Mouse (Mus musculus): ENCODE measurements around the gene Klhl33. TPM values are rescaled to one million over a fixed set of nuclear protein-coding genes. Genes with fewer than 3 reads are reported as not detected.
"Not testable (repeated sequence)": the region's sequence is repeated elsewhere in the genome, so short reads cannot be mapped to it uniquely, and the experiment has no call there.

The Klhl33 gene
- total RNA-seq, 2 experiments from 2014 or later, result 2.3 to 3.2 TPM

DNA sequence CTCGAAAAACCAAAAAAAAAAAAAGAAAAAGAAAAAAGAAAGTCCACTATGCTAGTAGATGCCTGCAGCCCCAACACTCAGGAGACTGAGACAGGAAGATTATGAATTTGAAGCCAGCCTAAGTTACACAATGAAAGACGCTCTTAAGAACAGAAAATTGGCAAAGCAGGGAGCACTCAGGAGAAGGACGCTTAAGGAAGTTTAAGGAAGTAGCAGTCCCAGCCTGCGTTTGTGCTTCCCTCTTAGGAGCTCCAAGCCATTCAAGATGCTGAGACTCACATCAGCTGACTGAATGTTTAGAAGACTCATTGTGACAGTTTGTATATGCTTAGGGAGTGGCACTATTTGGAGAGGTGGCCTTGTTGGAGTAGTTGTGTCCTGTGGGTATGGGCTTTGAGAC, 10.8 kb upstream of the Klhl33 start:
- intact Hi-C loops (cut with DNase I), result no loop called here
- no peak for DNase-seq (ENCODE audit: low spot score in 2 of 2)

DNA sequence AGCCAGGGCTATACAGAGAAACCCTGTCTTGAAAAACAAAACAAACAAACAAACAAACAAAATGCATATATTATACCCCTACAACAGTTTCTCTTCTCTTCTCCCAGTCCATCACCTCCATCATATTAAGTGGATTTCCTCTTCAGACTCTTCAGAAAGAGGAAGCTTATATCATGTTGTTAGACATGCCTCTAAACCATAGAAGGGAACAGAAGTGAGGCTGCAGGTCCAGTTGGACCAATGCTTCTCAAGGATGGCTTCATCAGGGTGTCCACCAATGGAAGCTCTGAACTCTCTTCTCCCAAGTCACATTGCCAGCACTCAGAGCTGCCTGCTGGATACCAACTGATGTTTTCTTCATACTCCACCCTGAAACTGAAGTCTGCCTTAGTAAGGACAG, 8.0 kb upstream of the Klhl33 start:
- DNase-seq (ENCODE audit: low spot score in 2 of 2); intact Hi-C loops (cut with DNase I): not testable (repeated sequence)

DNA sequence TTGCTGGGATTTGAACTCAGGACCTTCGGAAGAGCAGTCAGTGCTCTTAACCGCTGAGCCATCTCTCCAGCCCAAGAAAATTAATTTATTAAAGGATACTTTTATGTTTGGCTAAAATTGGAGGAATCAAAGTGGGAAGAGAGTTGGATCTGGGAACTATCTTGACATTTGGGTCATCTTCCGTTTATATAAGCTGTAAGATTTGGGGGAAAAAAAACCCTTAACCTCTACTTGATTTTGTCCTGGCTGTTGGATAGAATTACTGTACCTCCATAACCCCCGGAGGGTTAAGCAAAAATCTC, 7.5 kb upstream of the Klhl33 start:
- DNase-seq (ENCODE audit: low spot score in 2 of 2), result no peak
- intact Hi-C loops (cut with DNase I), result no loop called here

DNA sequence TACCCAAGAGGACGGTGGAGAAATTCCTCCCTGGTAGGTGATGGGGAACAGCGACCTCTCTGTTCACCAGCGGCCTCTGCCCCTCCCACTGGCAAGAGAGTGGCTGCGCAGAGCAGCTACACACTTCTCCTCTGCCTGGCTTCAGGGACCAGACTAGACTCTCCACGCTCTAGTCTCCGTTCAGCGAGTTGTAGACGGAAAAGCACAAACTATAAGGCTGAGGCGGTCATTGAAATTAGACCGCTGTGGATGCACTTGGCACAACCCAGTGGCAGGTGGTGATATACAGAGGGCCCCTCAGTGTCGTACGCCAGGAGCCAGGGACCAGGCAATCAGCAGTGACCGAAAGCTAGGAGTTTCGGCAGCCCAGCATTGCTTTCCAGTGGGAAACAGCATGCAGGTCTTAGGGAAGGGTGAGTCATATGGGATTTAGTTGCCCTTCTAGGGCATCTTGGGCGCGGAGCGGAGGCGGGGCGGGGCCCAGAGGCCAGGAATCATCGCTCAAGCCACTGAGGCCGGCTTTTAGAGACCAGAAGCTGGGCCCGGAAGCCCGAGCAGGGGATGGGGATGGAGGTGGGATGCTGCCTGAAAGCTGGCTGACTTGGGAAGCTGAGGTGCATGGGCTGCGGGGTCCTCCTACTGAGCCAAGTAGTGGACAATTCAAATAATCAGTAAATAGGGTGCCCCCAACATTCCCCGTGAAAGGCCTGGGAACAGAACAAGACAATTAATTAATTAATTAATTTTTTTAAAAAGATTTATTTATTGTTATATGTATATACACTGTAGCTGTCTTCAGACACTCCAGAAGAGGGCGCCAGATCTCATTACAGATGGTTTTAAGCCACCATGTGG, 6.9 kb upstream of the Klhl33 start:
- intact Hi-C loops (cut with DNase I), result no loop called here
- peak in 1 of 2 experiments; percentile 32 for DNase-seq (ENCODE audit: low spot score in 2 of 2)

DNA sequence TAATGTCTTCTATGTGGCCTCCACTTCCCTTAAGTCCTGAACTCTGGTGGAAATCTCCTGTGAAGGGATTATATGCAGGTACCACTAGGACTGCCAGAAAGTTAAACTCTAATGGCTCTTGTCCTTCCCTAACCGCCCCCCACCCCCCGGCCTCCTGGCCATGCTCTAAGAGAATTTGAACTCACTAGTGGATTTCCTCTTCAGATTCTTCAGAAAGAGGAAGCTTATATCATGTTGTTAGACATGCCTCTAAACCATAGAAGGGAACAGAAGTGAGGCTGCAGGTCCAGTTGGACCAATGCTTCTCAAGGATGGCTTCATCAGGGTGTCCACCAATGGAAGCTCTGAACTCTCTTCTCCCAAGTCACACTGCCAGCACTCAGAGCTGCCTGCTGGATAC, 685 bp upstream of the Klhl33 start:
- intact Hi-C loops (cut with DNase I), result not testable (repeated sequence)

DNA sequence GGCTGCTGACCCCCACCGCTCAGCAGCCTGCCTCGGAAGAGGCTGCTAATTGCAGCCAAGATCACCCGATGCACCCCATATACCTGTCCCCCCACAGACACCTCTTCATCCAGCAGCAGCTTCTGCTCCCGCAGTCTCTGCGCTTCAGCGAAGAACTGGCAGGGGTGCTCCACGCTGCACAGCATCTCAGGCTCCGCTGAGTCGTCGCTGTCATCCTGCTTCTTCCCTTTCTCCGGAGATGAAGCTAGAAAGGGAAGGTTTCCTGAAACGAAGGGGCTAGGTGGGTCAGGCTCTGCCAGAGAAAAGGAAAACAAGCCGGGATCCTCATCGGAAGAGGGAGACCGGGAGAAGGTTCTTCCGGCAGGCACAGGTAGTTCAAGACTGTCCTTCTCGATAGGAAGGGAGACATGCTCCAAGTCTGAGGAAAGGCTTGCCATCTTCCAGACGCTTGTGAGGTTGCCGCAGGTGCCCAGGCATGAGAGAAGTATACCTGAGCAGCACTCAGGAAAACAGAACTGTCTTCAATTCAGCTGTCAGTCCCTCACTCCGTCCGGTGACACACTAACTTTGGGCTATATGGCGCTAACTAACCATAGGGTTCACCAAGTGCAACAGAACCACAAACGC, 447 bp downstream of the Klhl33 start:
- intact Hi-C loops (cut with DNase I), result no loop called here
- DNase-seq (ENCODE audit: low spot score in 2 of 2), result peak; percentile 37 to 52

More for the DNA sequence above, 685 bp upstream of the Klhl33 start:
- DNase-seq (ENCODE audit: low spot score in 2 of 2), result not testable (repeated sequence)

- intact Hi-C loops (cut with DNase I), result no loop called here
- peak in 1 of 2 experiments; percentile 54 for DNase-seq (ENCODE audit: low spot score in 2 of 2)
Observed at GRCm38 (mm10) chr14:50895985-50896746, 1.1 kb downstream of the Klhl33 start.

DNA sequence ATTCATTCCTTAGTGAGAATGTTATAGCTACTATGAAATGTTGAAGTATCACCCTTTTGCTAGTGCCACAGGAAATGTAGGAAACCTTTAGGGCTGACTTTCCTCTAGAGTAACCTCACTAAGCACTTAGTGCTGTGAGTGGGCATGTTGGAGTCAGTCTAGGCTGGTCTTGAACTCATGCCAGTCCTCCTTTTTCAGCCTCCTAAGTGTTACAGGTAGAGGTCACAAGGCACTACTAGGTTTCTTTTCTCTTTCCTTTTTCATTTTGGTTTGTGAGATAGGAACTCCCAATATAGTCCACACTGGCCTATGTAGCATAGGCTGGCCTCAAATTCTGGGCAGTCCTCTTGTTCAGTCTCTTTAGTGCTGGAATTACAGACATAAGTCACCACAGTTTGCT, 1.9 kb downstream of the Klhl33 start:
- intact Hi-C loops (cut with DNase I), result no loop called here
- no peak for DNase-seq (ENCODE audit: low spot score in 2 of 2)

DNA sequence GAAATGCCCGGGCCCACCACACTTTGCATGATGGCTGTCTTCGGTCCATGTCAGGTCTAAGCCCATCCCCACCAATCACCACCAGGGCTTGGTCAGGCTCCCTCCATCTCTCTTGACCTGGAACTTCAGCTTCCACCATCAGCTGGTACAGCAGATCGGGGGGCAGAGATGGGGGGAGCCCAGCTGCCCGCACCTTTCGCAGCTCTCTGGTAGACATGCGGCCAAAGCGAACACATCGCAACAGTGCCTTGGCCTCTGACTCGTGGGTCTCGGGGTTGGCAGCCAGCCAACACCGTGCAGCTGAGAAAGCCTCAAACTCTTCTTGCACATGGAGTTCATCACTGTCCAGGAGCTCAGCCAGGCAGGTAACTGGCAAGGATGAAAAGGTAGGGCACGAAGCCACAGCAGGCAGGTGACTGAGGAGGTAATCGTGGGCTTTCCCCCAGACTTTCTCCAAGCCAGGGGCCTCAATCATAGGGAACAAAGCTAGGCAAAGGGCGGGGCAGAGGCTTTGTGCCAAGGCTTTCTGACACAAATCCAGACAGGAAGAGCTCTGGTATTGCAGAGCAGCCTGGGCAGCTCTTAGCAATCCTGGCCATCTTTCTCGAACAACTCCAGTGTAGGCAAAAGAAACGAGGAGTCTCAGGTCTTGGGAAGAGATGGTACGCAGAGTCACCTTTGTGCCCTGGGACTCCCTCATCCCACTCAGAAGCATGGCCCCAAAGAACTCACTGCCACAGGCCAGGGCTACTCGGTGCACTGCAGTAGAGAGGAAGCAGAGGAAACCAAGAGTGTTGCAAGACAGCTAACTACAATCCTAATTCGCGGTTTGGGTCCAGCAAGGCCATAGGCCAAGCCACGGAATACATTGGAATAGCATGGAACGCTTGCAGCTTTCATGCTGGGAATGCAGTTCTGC, 4.5 kb downstream of the Klhl33 start:
- no peak for DNase-seq (ENCODE audit: low spot score in 2 of 2)
- intact Hi-C loops (cut with DNase I), result no loop called here

- intact Hi-C loops (cut with DNase I), result no loop called here
Observed at GRCm38 (mm10) chr14:50892091-50892490, 5.2 kb downstream of the Klhl33 start.

DNA sequence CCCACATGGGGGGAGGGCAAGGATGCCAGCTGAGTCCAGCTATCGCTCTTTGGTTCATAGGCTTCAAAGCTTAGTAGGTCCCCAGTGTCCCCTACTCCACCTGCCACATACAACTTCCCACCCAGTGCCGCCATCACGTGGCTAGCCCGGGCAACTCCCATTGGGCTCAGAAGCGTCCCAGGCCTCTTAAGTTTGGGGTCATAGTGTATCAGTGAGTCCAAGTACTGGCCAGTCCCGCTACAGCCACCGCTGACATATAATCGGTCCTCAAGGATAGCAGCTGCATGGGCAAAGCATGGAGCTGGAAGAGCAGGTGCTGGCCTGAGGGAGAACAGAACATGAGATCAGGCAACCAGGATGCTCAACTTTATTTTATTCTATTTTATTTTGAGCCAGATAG, 5.7 kb downstream of the Klhl33 start:
- intact Hi-C loops (cut with DNase I), result no loop called here
- DNase-seq (ENCODE audit: low spot score in 2 of 2), result no peak

More at GRCm38 (mm10) chr14:50892091-50892490, 5.2 kb downstream of the Klhl33 start:
- no peak for DNase-seq (ENCODE audit: low spot score in 2 of 2)

GRCm38 (mm10) chr14:50876236-50876950, 20.9 kb downstream of the Klhl33 start:
- intact Hi-C loops (cut with DNase I), result no loop called here
- DNase-seq (ENCODE audit: low spot score in 2 of 2), result peak in 1 of 2 experiments; percentile 74

- intact Hi-C loops (cut with DNase I), result no loop called here
- peak in 1 of 2 experiments; percentile 31 for DNase-seq (ENCODE audit: low spot score in 2 of 2)
Observed at GRCm38 (mm10) chr14:50875591-50876230, 21.6 kb downstream of the Klhl33 start.

DNA sequence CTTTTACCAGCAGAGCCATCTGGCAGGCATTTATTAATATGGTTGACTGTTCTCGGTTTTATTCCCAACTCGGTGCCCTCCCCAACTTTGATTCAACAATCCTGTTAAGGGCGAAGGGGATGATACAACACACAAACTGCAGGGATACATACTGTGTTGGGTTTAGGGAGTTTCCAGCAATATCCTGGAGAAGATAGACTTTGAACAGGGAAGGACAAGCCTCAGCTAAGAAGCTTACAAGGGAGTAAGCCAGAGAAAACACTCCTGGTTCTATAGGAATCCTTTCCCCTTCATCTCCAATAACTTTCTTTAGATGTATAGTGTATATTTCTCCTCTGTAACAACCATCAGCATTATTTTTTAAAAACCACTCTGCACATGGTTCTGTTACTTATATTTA, 22.1 kb downstream of the Klhl33 start:
- intact Hi-C loops (cut with DNase I), result no loop called here
- DNase-seq (ENCODE audit: low spot score in 2 of 2), result no peak

- intact Hi-C loops (cut with DNase I), result loop anchor here (5.0 kb wide), 1 partner anchor 64 kb away; the partner anchor contains the start of genes Ccnb1ip1 and Parp2
- no peak for DNase-seq (ENCODE audit: low spot score in 2 of 2)
Observed at GRCm38 (mm10) chr14:50871284-50871683, 26.0 kb downstream of the Klhl33 start.

DNA sequence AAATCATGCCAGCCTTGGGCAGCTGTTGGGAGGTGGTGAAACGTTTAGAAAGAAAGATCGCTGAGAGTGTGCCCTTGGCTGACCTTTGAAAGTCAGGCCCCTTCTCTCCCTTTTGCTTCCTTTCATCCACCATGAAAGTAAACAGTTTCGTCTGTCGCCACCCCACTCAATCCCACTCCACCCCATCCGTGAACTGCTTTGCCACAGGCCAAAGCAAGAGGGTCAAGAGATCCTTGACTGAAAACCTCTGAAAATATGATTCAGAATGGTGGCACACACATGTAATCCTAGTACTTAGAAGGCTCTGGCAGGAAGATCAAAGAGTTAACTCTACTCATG, 26.5 kb downstream of the Klhl33 start:
- intact Hi-C loops (cut with DNase I), result loop anchor here (5.0 kb wide), 1 partner anchor 63 kb away; the partner anchor contains the start of genes Ccnb1ip1 and Parp2
- DNase-seq (ENCODE audit: low spot score in 2 of 2), result no peak

GRCm38 (mm10) chr14:50869889-50870804, 27.2 kb downstream of the Klhl33 start, which contains the start of gene Tep1:
Tep1 (minus strand) TSS chr14:50870560.
- DNase-seq (ENCODE audit: low spot score in 2 of 2), result peak; percentile 24 to 49
- intact Hi-C loops (cut with DNase I), result loop anchor here (5.0 kb wide), 1 partner anchor 63 kb away; the partner anchor contains the start of genes Ccnb1ip1 and Parp2
